Mouse (Mus musculus) midbrain, embryonic 14.5 days (tissue): ENCODE results near the gene Grin3a. TPM values are rescaled to one million over a fixed set of nuclear protein-coding genes. Genes with fewer than 3 reads are reported as not detected.
A peak's percentile ranks its signal among the peaks of the same experiment; 100 is the strongest.

Source experiments
- ATAC-seq: fragments of 200-750 bp; cut with Nextera tagmentation; 2 replicates; pipeline ENCODE4 v1.8.0; 2017; ENCODE audit warnings: moderate number of reproducible peaks, moderate library complexity; ENCODE audit not compliant: low FRiP score, low TSS enrichment
- DNase-seq: peaks from one replicate; pipeline ENCODE4 v3.0.0-alpha.2; 2015
- H3K27ac ChIP-seq: fragments of 300-500 bp; sonication (generic); replicated peaks from 2 replicates; pipeline ENCODE4 v1.5.1; 2014; ENCODE audit warnings: mild to moderate bottlenecking, low read depth, low read length, moderate library complexity
- H3K27me3 ChIP-seq: fragments of 300-500 bp; sonication (generic); 2 replicates; pipeline ENCODE4 v1.6.1; 2014; ENCODE audit warnings: low read length, control low read depth, mixed read lengths; ENCODE audit not compliant: control insufficient read depth, insufficient read depth
- H3K36me3 ChIP-seq: fragments of 300-500 bp; sonication (generic); 2 replicates; pipeline ENCODE4 v1.6.1; 2014; ENCODE audit warnings: low read length, control low read depth; ENCODE audit not compliant: control insufficient read depth, insufficient read depth
- H3K4me1 ChIP-seq: fragments of 300-500 bp; sonication (generic); 2 replicates; pipeline ENCODE4 v1.6.1; 2014; ENCODE audit warnings: mild to moderate bottlenecking, antibody characterized with exemption, low read length, control low read depth; ENCODE audit not compliant: control insufficient read depth, insufficient read depth
- H3K4me2 ChIP-seq: fragments of 300-500 bp; sonication (generic); 2 replicates; pipeline ENCODE4 v1.6.1; 2014; ENCODE audit warnings: mild to moderate bottlenecking, low read length, moderate library complexity
- H3K4me3 ChIP-seq: fragments of 300-500 bp; sonication (generic); replicated peaks from 2 replicates; pipeline ENCODE4 v1.5.1; 2014; ENCODE audit warnings: low read depth, low read length
- H3K9ac ChIP-seq: fragments of 300-500 bp; sonication (generic); replicated peaks from 2 replicates; pipeline ENCODE4 v1.6.1; 2014; ENCODE audit warnings: mild to moderate bottlenecking, low read length, moderate library complexity
- H3K9me3 ChIP-seq: fragments of 300-500 bp; sonication (generic); 2 replicates; pipeline ENCODE4 v1.6.1; 2016; ENCODE audit warnings: low read length, control low read depth, mixed read lengths; ENCODE audit not compliant: control insufficient read depth
- WGBS: fragments of 180-500 bp; shearing (Covaris S2); extraction: QIAGEN DNeasy Blood & Tissue Kit; methylation state at CpG from one replicate; pipeline ENCODE4 v1.1.7; 2014; 5-methylcytosine and 5-hydroxymethylcytosine counted together
- polyA plus RNA-seq: library from polyadenylated mRNA; unstranded; fragments of >200 nt; fragmentation: Nextera tagmentation; extraction: Ambion mirVana; gene quantifications from 2 replicates; pipeline ENCODE4 v1.2.1, GENCODE M21; 2014

The Grin3a gene
- polyA plus RNA-seq, 1 experiment from 2014 or later: 25.8 TPM

- H3K9ac ChIP-seq: no peak overlapping the region
- no peaks in the 10 kb centered on the region for H3K27me3 ChIP-seq
- H3K27ac ChIP-seq: no peak overlapping the region
- DNase-seq: no peak
- H3K36me3 ChIP-seq: peaks cover 51% of the 10 kb centered on the region
- H3K4me2 ChIP-seq: no peak overlapping the region
- no peak overlapping the region for H3K4me3 ChIP-seq
- 90% methylated on average over 4 of the region's 4 CpGs for whole genome bisulfite sequencing
- no peaks in the 10 kb centered on the region for H3K4me1 ChIP-seq
- H3K9me3 ChIP-seq: no peaks in the 10 kb centered on the region
- ATAC-seq: no peak
Measured at GRCm38 (mm10) chr4:49662231-49662630, 183.3 kb downstream of the Grin3a start.

GRCm38 (mm10) chr4:49661664-49662063 lies 183.9 kb downstream of the Grin3a start:
- H3K9me3 ChIP-seq: no peaks in the 10 kb centered on the region
- ATAC-seq (no peak), DNase-seq (no peak)
- H3K27ac ChIP-seq: no peak overlapping the region
- H3K27me3 ChIP-seq: no peaks in the 10 kb centered on the region
- H3K36me3 ChIP-seq: peaks cover 56% of the 10 kb centered on the region
- H3K4me2 ChIP-seq: no peak overlapping the region
- H3K4me1 ChIP-seq: no peaks in the 10 kb centered on the region
- H3K9ac ChIP-seq: no peak overlapping the region
- WGBS: 97% methylated on average over 9 of the region's 9 CpGs
- no peak overlapping the region for H3K4me3 ChIP-seq

DNA sequence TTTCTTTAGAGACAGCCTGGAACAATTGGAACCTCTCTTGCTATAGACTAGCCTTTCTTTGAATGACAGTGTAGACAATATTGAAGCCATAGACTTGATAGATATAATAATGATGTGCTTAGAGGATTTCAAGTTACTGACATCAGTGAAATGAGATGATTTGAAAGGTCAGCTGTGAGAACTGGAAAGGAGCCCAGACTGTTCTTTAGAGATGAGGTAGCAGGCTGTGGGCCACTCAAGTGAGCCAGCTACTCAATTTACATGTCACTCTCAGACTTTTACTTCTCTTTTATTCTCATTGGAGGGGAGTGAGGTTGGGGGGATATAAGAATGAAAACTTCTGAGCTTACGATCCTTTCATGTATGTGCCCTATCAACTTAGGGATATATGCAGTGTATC lies 186.1 kb downstream of the Grin3a start:
- Histone ChIP-seq H3K36me3 (peaks cover 71% of the 10 kb centered on the region), H3K4me2 (no peak overlapping the region), H3K27me3 (no peaks in the 10 kb centered on the region), H3K4me3 (no peak overlapping the region), H3K9ac (no peak overlapping the region), H3K4me1 (no peaks in the 10 kb centered on the region), H3K27ac (no peak overlapping the region), H3K9me3 (no peaks in the 10 kb centered on the region)
- DNase-seq: peak; percentile 6
- 86% methylated on average over 1 of the region's 1 CpGs for WGBS
- ATAC-seq: no peak; the same call in 1 of the 2 replicates

- WGBS: 84% methylated on average over 2 of the region's 2 CpGs
- no peaks in the 10 kb centered on the region for H3K9me3 ChIP-seq
- H3K27ac ChIP-seq: no peak overlapping the region
- H3K4me1 ChIP-seq: no peaks in the 10 kb centered on the region
- no peak overlapping the region for H3K4me2 ChIP-seq
- H3K27me3 ChIP-seq: no peaks in the 10 kb centered on the region
- ATAC-seq (no peak), DNase-seq (peak; percentile 9)
- H3K4me3 ChIP-seq: no peak overlapping the region
- no peak overlapping the region for H3K9ac ChIP-seq
- H3K36me3 ChIP-seq: peaks cover 85% of the 10 kb centered on the region
Measured at GRCm38 (mm10) chr4:49639913-49640312, 205.6 kb downstream of the Grin3a start.

DNA sequence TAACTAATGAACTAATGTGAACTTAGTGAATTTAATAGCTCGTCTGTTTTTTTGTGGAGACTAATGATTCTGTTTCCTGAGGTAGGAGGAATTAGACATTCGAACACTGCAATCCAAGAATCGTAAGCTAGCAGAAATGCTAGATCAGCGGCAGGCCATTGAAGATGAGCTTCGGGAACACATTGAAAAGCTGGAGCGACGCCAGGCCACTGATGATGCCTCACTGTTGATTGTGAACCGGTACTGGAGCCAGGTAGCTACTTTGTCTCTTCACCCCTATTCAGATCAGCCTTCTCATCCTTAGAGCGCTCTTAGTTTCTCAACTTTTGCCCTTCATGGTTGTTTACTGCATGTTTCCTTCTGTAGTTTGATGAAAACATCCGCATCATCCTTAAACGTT lies 207.7 kb downstream of the Grin3a start:
- H3K9me3 ChIP-seq: no peaks in the 10 kb centered on the region
- no peaks in the 10 kb centered on the region for H3K27me3 ChIP-seq
- H3K4me1 ChIP-seq: 0 out of 2 replicates have a peak, but pooled peaks cover 8% of the 10 kb centered on the region
- no peak overlapping the region for H3K4me2 ChIP-seq
- no peak overlapping the region for H3K9ac ChIP-seq
- no peak overlapping the region for H3K4me3 ChIP-seq
- ATAC-seq (no peak), DNase-seq (no peak)
- 95% methylated on average over 11 of the region's 11 CpGs for WGBS
- no peak overlapping the region for H3K27ac ChIP-seq
- peaks cover 80% of the 10 kb centered on the region for H3K36me3 ChIP-seq

DNA sequence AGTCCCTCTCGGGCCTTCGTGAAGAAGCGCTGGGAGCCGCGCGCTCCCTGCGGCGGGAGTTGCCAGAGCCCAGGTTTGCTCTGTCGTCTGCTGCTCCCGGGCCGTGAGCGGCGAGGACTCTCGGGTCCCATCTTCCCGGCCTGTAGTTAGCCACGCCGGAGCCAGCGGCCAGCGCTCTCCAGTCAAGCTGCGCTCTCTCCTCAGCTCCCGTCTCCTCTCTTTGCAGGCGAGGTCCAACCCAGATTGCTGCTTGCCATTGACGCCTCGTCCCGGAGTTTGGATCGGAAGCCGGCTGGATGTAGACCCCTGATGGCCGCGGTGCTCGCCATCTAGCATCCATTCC lies 213.4 kb downstream of the Grin3a start:
- peak overlapping the region; percentile 60 for H3K4me3 ChIP-seq
- H3K27me3 ChIP-seq: no peaks in the 10 kb centered on the region
- no peaks in the 10 kb centered on the region for H3K9me3 ChIP-seq
- 0 out of 2 replicates have a peak, but pooled peaks cover 8% of the 10 kb centered on the region for H3K4me1 ChIP-seq
- H3K4me2 ChIP-seq: peak overlapping the region; percentile 77
- DNase-seq (no peak), ATAC-seq (peak; percentile 82)
- peak overlapping the region; percentile 75 for H3K9ac ChIP-seq
- under 1% methylated on average over 30 of the region's 30 CpGs for WGBS
- peak overlapping the region; percentile 78 for H3K27ac ChIP-seq
- H3K36me3 ChIP-seq: peaks cover 35% of the 10 kb centered on the region

GRCm38 (mm10) chr4:49631319-49632138 lies 214.0 kb downstream of the Grin3a start, which contains the start of gene Rnf20:
TSS of gene Rnf20 (plus strand) at chr4:49632006.
- H3K36me3 ChIP-seq: peaks cover 29% of the 10 kb centered on the region
- peak within 1 kb of the TSS; percentile 75 for H3K9ac ChIP-seq
- peak within 1 kb of the TSS; percentile 77 for H3K4me2 ChIP-seq
- 0 out of 2 replicates have a peak, but pooled peaks cover 8% of the 10 kb centered on the region for H3K4me1 ChIP-seq
- DNase-seq (peak; percentile 98), ATAC-seq (peak; percentile 97)
- no peaks in the 10 kb centered on the region for H3K27me3 ChIP-seq
- no peaks in the 10 kb centered on the region for H3K9me3 ChIP-seq
- peak within 1 kb of the TSS; percentile 78 for H3K27ac ChIP-seq
- 4% methylated on average over 37 of the region's 37 CpGs for WGBS
- peak within 1 kb of the TSS; percentile 60 for H3K4me3 ChIP-seq

- Histone ChIP-seq H3K27me3 (no peaks in the 10 kb centered on the region), H3K27ac (no peak overlapping the region), H3K9me3 (no peaks in the 10 kb centered on the region), H3K4me1 (0 out of 2 replicates have a peak, but pooled peaks cover 8% of the 10 kb centered on the region), H3K9ac (no peak overlapping the region), H3K36me3 (peaks cover 4% of the 10 kb centered on the region; the same call in 1 of the 2 replicates), H3K4me3 (no peak overlapping the region), H3K4me2 (no peak overlapping the region)
- no peak for DNase-seq
- WGBS: 75% methylated on average over 5 of the region's 5 CpGs
- ATAC-seq: no peak
Measured at GRCm38 (mm10) chr4:49628941-49629340, 216.6 kb downstream of the Grin3a start.

DNA sequence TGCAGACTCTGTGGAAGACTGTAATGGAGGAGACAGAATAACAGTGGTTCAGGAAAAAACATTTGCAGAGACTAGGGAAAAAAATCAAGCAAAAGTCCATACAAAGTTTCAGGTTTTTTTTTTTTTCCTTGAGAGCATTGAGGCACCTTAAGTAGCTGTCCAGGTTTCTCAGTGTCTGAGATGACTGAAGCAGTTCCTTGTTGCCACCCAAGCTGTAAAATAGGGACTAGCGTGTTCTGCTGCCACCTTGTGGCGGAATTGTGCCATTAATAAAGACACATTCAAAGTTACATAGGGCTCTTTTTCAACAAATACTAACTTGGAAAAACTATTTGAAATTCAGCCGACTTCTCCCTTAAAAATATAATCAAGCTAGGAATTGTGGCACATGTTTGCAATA lies 218.6 kb downstream of the Grin3a start:
- Histone ChIP-seq H3K36me3 (no peaks in the 10 kb centered on the region), H3K27me3 (no peaks in the 10 kb centered on the region), H3K4me2 (no peak overlapping the region), H3K4me1 (no peaks in the 10 kb centered on the region), H3K4me3 (no peak overlapping the region), H3K9me3 (no peaks in the 10 kb centered on the region), H3K27ac (no peak overlapping the region), H3K9ac (no peak overlapping the region)
- DNase-seq: peak; percentile 92
- no peak for ATAC-seq
- WGBS: 2% methylated on average over 3 of the region's 3 CpGs
